Mouse (Mus musculus) kidney, embryonic 16.5 days (tissue): ENCODE results near the gene Kif26b. TPM values are rescaled to one million over a fixed set of nuclear protein-coding genes. Genes with fewer than 3 reads are reported as not detected.

ENCODE experiments used
- ATAC-seq: fragments of 200-750 bp; cut with Nextera tagmentation; 2 replicates; pipeline ENCODE4 v1.8.0; 2017; ENCODE audit warnings: moderate TSS enrichment; ENCODE audit not compliant: low FRiP score, low TSS enrichment
- H3K27ac ChIP-seq: fragments of 300-500 bp; sonication (generic); 2 replicates; pipeline ENCODE4 v1.5.1; 2014; ENCODE audit warnings: low read length
- H3K27me3 ChIP-seq: fragments of 300-500 bp; sonication (generic); 2 replicates; pipeline ENCODE4 v1.6.1; 2014; ENCODE audit warnings: low read length, control low read depth, mixed read lengths; ENCODE audit not compliant: insufficient read depth
- H3K36me3 ChIP-seq: fragments of 300-500 bp; sonication (generic); 2 replicates; pipeline ENCODE4 v1.6.1; 2014; ENCODE audit warnings: low read length, control low read depth, mixed read lengths; ENCODE audit not compliant: insufficient read depth
- H3K4me1 ChIP-seq: fragments of 300-500 bp; sonication (generic); 2 replicates; pipeline ENCODE4 v1.6.1; 2014; ENCODE audit warnings: low read length, control low read depth, mixed read lengths; ENCODE audit not compliant: insufficient read depth
- H3K4me2 ChIP-seq: fragments of 300-500 bp; sonication (generic); replicated peaks from 2 replicates; pipeline ENCODE4 v1.6.1; 2014; ENCODE audit warnings: low read depth, low read length
- H3K4me3 ChIP-seq: fragments of 300-500 bp; sonication (generic); 2 replicates; pipeline ENCODE4 v1.5.1; 2014; ENCODE audit warnings: mild to moderate bottlenecking, low read length
- H3K9ac ChIP-seq: fragments of 300-500 bp; sonication (generic); replicated peaks from 2 replicates; pipeline ENCODE4 v1.6.1; 2014; ENCODE audit warnings: low read length
- H3K9me3 ChIP-seq: fragments of 300-500 bp; sonication (generic); 2 replicates; pipeline ENCODE4 v1.6.1; 2016; ENCODE audit warnings: low read length, control low read depth
- WGBS: fragments of 180-500 bp; shearing (Covaris S2); extraction: QIAGEN DNeasy Blood & Tissue Kit; methylation state at CpG from one replicate; pipeline ENCODE4 v1.1.7; 2014; 5-methylcytosine and 5-hydroxymethylcytosine counted together
- polyA plus RNA-seq: library from polyadenylated mRNA; unstranded; fragments of >200 nt; fragmentation: Nextera tagmentation; extraction: Ambion mirVana; gene quantifications from 2 replicates; pipeline ENCODE4 v1.2.1, GENCODE M21; 2015

Gene Kif26b
- polyA plus RNA-seq, 1 experiment from 2014 or later: 9.3 TPM

- peak; percentile 29 for ATAC-seq
- H3K27me3 ChIP-seq: peaks cover 5% of the 10 kb centered on the region; the same call in 1 of the 2 replicates
- H3K9ac ChIP-seq: peak overlapping the region; percentile 75
- H3K36me3 ChIP-seq: peaks cover 5% of the 10 kb centered on the region
- H3K4me3 ChIP-seq: peak overlapping the region; percentile 68
- no peaks in the 10 kb centered on the region for H3K9me3 ChIP-seq
- peaks cover 30% of the 10 kb centered on the region for H3K4me1 ChIP-seq
- peak overlapping the region; percentile 84 for H3K27ac ChIP-seq
- peak overlapping the region; percentile 95 for H3K4me2 ChIP-seq
- under 1% methylated on average over 48 of the region's 62 CpGs for WGBS
Measured at GRCm38 (mm10) chr1:178530301-178531078, 1.6 kb downstream of the Kif26b start.

GRCm38 (mm10) chr1:178540247-178540646, 11.3 kb downstream of the Kif26b start:
- Histone ChIP-seq H3K9ac (no peak overlapping the region), H3K4me3 (no peak overlapping the region), H3K9me3 (no peaks in the 10 kb centered on the region; the same call in 1 of the 2 replicates), H3K4me2 (no peak overlapping the region), H3K36me3 (peaks cover 16% of the 10 kb centered on the region), H3K27me3 (no peaks in the 10 kb centered on the region), H3K27ac (no peak overlapping the region), H3K4me1 (peaks cover 24% of the 10 kb centered on the region)
- WGBS: 39% methylated on average over 10 of the region's 10 CpGs
- no peak for ATAC-seq

GRCm38 (mm10) chr1:178542415-178542814, 13.5 kb downstream of the Kif26b start:
- H3K4me1 ChIP-seq: peaks cover 24% of the 10 kb centered on the region
- H3K9me3 ChIP-seq: no peaks in the 10 kb centered on the region; the same call in 1 of the 2 replicates
- no peaks in the 10 kb centered on the region for H3K27me3 ChIP-seq
- no peak overlapping the region for H3K4me3 ChIP-seq
- H3K27ac ChIP-seq: no peak overlapping the region
- H3K4me2 ChIP-seq: no peak overlapping the region
- no peak for ATAC-seq
- no peak overlapping the region for H3K9ac ChIP-seq
- H3K36me3 ChIP-seq: peaks cover 19% of the 10 kb centered on the region; the same call in 1 of the 2 replicates
- WGBS: 61% methylated on average over 5 of the region's 5 CpGs

GRCm38 (mm10) chr1:178542990-178543944, 14.3 kb downstream of the Kif26b start:
- ATAC-seq: peak; percentile 67
- Histone ChIP-seq H3K36me3 (peaks cover 17% of the 10 kb centered on the region; the same call in 1 of the 2 replicates), H3K9me3 (no peaks in the 10 kb centered on the region; the same call in 1 of the 2 replicates), H3K4me1 (peaks cover 24% of the 10 kb centered on the region), H3K4me3 (no peak overlapping the region), H3K9ac (no peak overlapping the region), H3K4me2 (no peak overlapping the region), H3K27me3 (no peaks in the 10 kb centered on the region), H3K27ac (no peak overlapping the region; the same call in 1 of the 2 replicates)
- 31% methylated on average over 8 of the region's 8 CpGs for WGBS

GRCm38 (mm10) chr1:178544585-178544984, 15.7 kb downstream of the Kif26b start:
- Histone ChIP-seq H3K4me3 (no peak overlapping the region), H3K9ac (no peak overlapping the region), H3K36me3 (peaks cover 15% of the 10 kb centered on the region; the same call in 1 of the 2 replicates), H3K4me2 (no peak overlapping the region), H3K27ac (no peak overlapping the region), H3K4me1 (peaks cover 24% of the 10 kb centered on the region), H3K27me3 (no peaks in the 10 kb centered on the region), H3K9me3 (no peaks in the 10 kb centered on the region)
- no peak for ATAC-seq
- 73% methylated on average over 3 of the region's 3 CpGs for WGBS

GRCm38 (mm10) chr1:178549576-178549975, 20.7 kb downstream of the Kif26b start:
- no peak overlapping the region for H3K9ac ChIP-seq
- peaks cover 6% of the 10 kb centered on the region; the same call in 1 of the 2 replicates for H3K4me1 ChIP-seq
- ATAC-seq: no peak
- H3K27ac ChIP-seq: no peak overlapping the region
- H3K4me3 ChIP-seq: no peak overlapping the region
- no peaks in the 10 kb centered on the region for H3K9me3 ChIP-seq
- no peaks in the 10 kb centered on the region for H3K27me3 ChIP-seq
- peaks cover 15% of the 10 kb centered on the region; the same call in 1 of the 2 replicates for H3K36me3 ChIP-seq
- H3K4me2 ChIP-seq: no peak overlapping the region
- 85% methylated on average over 4 of the region's 4 CpGs for WGBS

GRCm38 (mm10) chr1:178550477-178551047, 21.6 kb downstream of the Kif26b start:
- Histone ChIP-seq H3K4me1 (peaks cover 6% of the 10 kb centered on the region; the same call in 1 of the 2 replicates), H3K27ac (no peak overlapping the region), H3K36me3 (peaks cover 9% of the 10 kb centered on the region; the same call in 1 of the 2 replicates), H3K4me2 (no peak overlapping the region), H3K9ac (no peak overlapping the region), H3K9me3 (no peaks in the 10 kb centered on the region), H3K4me3 (no peak overlapping the region), H3K27me3 (no peaks in the 10 kb centered on the region)
- 96% methylated on average over 5 of the region's 5 CpGs for WGBS
- no peak for ATAC-seq

- Histone ChIP-seq H3K9me3 (no peaks in the 10 kb centered on the region), H3K4me3 (no peak overlapping the region)
- 81% methylated on average over 6 of the region's 6 CpGs for WGBS
Measured at GRCm38 (mm10) chr1:178552278-178552897, 23.5 kb downstream of the Kif26b start.

GRCm38 (mm10) chr1:178552898-178553284, 24.0 kb downstream of the Kif26b start:
- H3K4me2 ChIP-seq: no peak overlapping the region
- ATAC-seq: no peak
- no peak overlapping the region for H3K9ac ChIP-seq
- no peaks in the 10 kb centered on the region for H3K36me3 ChIP-seq
- H3K9me3 ChIP-seq: no peaks in the 10 kb centered on the region
- no peak overlapping the region for H3K27ac ChIP-seq
- 52% methylated on average over 10 of the region's 10 CpGs for WGBS
- H3K27me3 ChIP-seq: no peaks in the 10 kb centered on the region
- peaks cover 6% of the 10 kb centered on the region; the same call in 1 of the 2 replicates for H3K4me1 ChIP-seq
- no peak overlapping the region for H3K4me3 ChIP-seq

More at GRCm38 (mm10) chr1:178552278-178552897, 23.5 kb downstream of the Kif26b start:
- Histone ChIP-seq H3K27me3 (no peaks in the 10 kb centered on the region), H3K4me2 (no peak overlapping the region), H3K36me3 (0 out of 2 replicates have a peak, but pooled peaks cover 1% of the 10 kb centered on the region), H3K4me1 (peaks cover 6% of the 10 kb centered on the region; the same call in 1 of the 2 replicates), H3K9ac (no peak overlapping the region), H3K27ac (no peak overlapping the region)
- no peak for ATAC-seq
